Mouse (Mus musculus) intestine, postnatal 0 days (tissue): ENCODE measurements at regions not wholly inside any gene's neighbourhood (a gene's known extent, or its start where the extent isn't known, plus 50 kb on each side); places are given as distances from the start of the nearest gene placed in this dataset.

Experiments used
- ATAC-seq: fragments of 200-750 bp; cut with Nextera tagmentation; 2 replicates; pipeline ENCODE4 v1.8.0; 2017; ENCODE audit warnings: mild to moderate bottlenecking, moderate TSS enrichment, moderate library complexity
- H3K27ac ChIP-seq: fragments of 300-500 bp; sonication (generic); 2 replicates; pipeline ENCODE4 v1.5.1; 2014; ENCODE audit warnings: mild to moderate bottlenecking, low read depth, low read length, moderate library complexity
- H3K27me3 ChIP-seq: fragments of 300-500 bp; sonication (generic); replicated peaks from 2 replicates; pipeline ENCODE4 v1.6.1; 2014; ENCODE audit warnings: low read length, mixed read lengths; ENCODE audit not compliant: control insufficient read depth, insufficient read depth
- H3K36me3 ChIP-seq: fragments of 300-500 bp; sonication (generic); 2 replicates; pipeline ENCODE4 v1.6.1; 2014; ENCODE audit warnings: mild to moderate bottlenecking, moderate library complexity; ENCODE audit not compliant: control insufficient read depth, insufficient read depth
- H3K4me1 ChIP-seq: fragments of 300-500 bp; sonication (generic); replicated peaks from 2 replicates; pipeline ENCODE4 v1.6.1; 2014; ENCODE audit warnings: antibody characterized with exemption, low read length, mixed read lengths; ENCODE audit not compliant: control insufficient read depth, insufficient read depth
- H3K4me2 ChIP-seq: fragments of 300-500 bp; sonication (generic); replicated peaks from 2 replicates; pipeline ENCODE4 v1.6.1; 2014; ENCODE audit warnings: low read depth, mild to moderate bottlenecking, moderate library complexity
- H3K4me3 ChIP-seq: fragments of 300-500 bp; sonication (generic); 2 replicates; pipeline ENCODE4 v1.5.1; 2014; ENCODE audit warnings: low read depth, low read length
- H3K9ac ChIP-seq: fragments of 300-500 bp; sonication (generic); 2 replicates; pipeline ENCODE4 v1.6.1; 2014; ENCODE audit warnings: mild to moderate bottlenecking, low read depth, low read length
- H3K9me3 ChIP-seq: fragments of 300-500 bp; sonication (generic); 2 replicates; pipeline ENCODE4 v1.6.1; 2016; ENCODE audit warnings: mixed run types; ENCODE audit not compliant: control insufficient read depth
- CTCF ChIP-seq: sonication (generic); IDR thresholded peaks from 2 replicates; pipeline ENCODE4 v1.5.1; 2016; ENCODE audit warnings: low read depth, mild to moderate bottlenecking, control low read depth, antibody characterized with exemption, moderate library complexity
- WGBS: fragments of 180-500 bp; shearing (Covaris S2); extraction: QIAGEN DNeasy Blood & Tissue Kit; methylation state at CpG from one replicate; pipeline ENCODE4 v1.1.7; 2014; 5-methylcytosine and 5-hydroxymethylcytosine counted together

DNA sequence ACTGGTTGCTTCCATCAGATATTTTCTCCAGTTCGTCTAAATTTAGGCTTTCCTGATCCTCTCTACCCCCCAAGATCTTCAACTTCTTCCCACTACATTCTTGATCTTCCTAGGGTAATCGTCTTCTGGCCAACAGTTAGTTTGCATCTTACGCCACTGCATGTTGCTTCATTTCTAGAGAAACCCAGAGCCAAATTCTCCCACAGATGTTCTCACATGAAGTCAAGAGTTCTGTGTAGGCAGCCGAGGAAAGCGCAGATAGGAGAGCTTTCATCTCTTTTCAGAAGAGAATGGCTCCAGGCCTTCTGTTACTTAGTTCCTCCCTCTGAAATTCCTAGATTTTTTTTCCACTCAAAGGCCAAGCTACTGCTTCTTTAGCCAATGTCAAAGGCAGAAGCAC lies 179.9 kb downstream of the Fgf10 start:
- 90% methylated on average over 5 of the region's 5 CpGs for WGBS
- H3K27me3 ChIP-seq, result no peaks in the 10 kb centered on the region
- H3K9me3 ChIP-seq, result no peaks in the 10 kb centered on the region
- TF ChIP-seq CTCF, result no peak
- ATAC-seq, result no peak
- no peak overlapping the region for H3K9ac ChIP-seq
- H3K4me2 ChIP-seq, result no peak overlapping the region
- no peaks in the 10 kb centered on the region for H3K4me1 ChIP-seq
- H3K27ac ChIP-seq, result no peak overlapping the region
- no peak overlapping the region for H3K4me3 ChIP-seq
- H3K36me3 ChIP-seq, result no peaks in the 10 kb centered on the region

DNA sequence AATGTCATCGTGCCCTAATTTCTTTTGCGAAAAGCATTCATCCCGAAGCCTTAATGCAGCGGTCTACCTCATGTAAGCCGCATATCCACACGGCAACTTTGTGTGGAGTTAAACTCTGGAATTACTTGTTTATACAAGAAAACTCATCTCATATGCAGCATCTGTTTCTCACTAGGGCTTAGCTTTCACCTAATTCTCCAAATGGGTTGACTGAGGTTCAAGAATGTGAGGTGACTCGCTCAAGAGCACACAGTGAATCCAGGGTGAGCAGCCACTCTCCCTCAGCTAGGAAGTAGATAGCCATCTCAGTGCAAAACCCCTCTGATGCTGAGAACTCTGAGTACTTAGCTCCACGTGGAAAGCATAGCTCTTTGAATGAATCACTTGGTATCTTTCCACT lies 181.1 kb downstream of the Fgf10 start:
- TF ChIP-seq CTCF, result no peak
- Histone ChIP-seq H3K9me3 (no peaks in the 10 kb centered on the region), H3K27me3 (no peaks in the 10 kb centered on the region), H3K36me3 (no peaks in the 10 kb centered on the region), H3K4me3 (no peak overlapping the region), H3K9ac (no peak overlapping the region), H3K4me1 (no peaks in the 10 kb centered on the region), H3K4me2 (no peak overlapping the region), H3K27ac (no peak overlapping the region)
- 82% methylated on average over 8 of the region's 8 CpGs for WGBS
- ATAC-seq, result no peak

DNA sequence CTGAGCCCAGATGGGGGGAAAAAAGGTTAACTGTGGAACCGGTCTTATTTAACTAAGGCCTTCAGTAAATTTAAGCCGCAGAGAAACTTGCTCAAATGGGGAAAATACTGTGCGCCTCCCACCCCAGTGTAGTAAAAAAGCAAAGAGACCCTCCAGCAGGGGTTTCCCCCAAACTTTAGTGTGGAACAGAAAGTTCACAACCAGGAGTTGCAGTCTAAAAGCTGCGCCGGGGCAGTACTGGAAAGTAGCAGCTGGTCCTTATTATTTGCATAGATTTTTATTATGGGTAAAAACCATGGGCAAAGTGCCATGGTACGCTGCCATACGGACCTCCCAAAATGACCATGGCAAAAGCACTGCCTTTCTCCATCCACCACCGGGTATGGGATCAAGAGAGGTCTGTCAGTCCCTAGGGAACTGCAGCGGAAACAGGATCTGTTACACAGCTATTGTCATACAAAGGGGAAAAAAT lies 216.8 kb downstream of the Fgf10 start:
- Histone ChIP-seq H3K27me3 (no peaks in the 10 kb centered on the region), H3K4me3 (no peak overlapping the region), H3K27ac (no peak overlapping the region), H3K4me1 (no peaks in the 10 kb centered on the region), H3K4me2 (no peak overlapping the region), H3K9me3 (no peaks in the 10 kb centered on the region), H3K36me3 (no peaks in the 10 kb centered on the region), H3K9ac (no peak overlapping the region)
- no peak for ATAC-seq
- no peak for TF ChIP-seq CTCF
- 79% methylated on average over 9 of the region's 9 CpGs for WGBS

DNA sequence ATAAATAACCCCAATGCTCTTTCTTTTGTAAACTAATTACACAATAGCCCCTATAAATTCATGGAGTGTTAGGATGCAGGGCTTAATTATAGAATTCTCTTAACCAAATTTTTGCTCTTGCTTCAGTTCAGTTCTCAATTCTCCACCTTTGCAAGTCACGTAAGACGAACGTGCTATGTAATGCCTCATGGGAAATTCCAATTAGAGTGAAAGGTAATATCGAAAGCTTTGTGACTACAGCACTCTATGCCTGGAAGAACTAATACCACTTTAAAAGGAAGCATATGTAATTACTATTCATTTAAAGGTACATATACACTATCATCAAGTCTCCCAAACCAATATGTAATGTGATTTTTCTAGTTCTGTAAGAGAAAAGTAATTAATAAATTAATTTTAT lies 225.5 kb downstream of the Fgf10 start:
- Histone ChIP-seq H3K4me2 (no peak overlapping the region), H3K27ac (no peak overlapping the region), H3K4me3 (no peak overlapping the region), H3K9ac (no peak overlapping the region), H3K36me3 (no peaks in the 10 kb centered on the region), H3K4me1 (no peaks in the 10 kb centered on the region), H3K9me3 (no peaks in the 10 kb centered on the region), H3K27me3 (no peaks in the 10 kb centered on the region)
- no peak for ATAC-seq
- no peak for TF ChIP-seq CTCF
- 86% methylated on average over 4 of the region's 4 CpGs for WGBS

DNA sequence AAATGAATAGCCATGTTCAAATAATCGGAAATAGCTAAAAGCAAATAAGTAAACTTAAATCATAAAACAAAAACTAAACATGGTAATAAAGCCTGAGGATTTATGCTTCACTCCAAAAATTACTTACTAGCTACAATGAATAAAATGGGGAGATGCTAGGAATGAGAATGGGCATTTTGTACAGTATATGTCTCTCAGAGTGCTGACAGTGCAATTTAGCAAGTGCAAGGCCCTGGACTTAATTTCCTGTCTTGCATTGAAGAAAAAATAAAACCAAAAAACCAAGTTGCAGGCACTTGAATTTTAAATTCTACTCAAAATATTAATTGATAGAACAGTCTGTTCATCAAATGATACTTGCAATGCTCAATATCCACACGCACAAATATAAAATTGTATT lies 232.4 kb downstream of the Fgf10 start:
- H3K4me2 ChIP-seq, result no peak overlapping the region
- no peak overlapping the region for H3K9ac ChIP-seq
- no peak for ATAC-seq
- no peaks in the 10 kb centered on the region for H3K27me3 ChIP-seq
- 84% methylated on average over 2 of the region's 2 CpGs for WGBS
- no peak overlapping the region for H3K27ac ChIP-seq
- TF ChIP-seq CTCF, result no peak
- no peak overlapping the region for H3K4me3 ChIP-seq
- no peaks in the 10 kb centered on the region for H3K9me3 ChIP-seq
- H3K36me3 ChIP-seq, result no peaks in the 10 kb centered on the region
- no peaks in the 10 kb centered on the region for H3K4me1 ChIP-seq

DNA sequence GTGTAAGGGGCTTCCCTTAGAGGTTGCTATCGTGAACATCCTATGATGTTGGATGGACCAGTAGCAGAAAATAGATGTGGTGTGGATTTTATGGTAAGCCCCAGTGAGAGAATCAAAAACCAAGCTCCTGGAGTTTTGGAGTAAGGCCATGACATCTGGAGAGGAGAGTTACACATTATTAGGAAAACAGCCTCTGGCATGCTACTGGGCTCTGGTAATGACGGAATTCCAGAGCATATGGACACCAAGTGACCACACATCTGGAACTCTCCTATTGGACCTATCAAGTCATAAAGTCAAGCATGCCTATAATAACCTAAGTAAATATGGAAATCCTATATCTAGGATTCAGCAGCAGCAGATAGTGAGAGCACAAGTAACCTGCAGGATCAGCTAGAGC lies 240.8 kb downstream of the Fgf10 start:
- Histone ChIP-seq H3K27me3 (no peaks in the 10 kb centered on the region), H3K4me3 (no peak overlapping the region), H3K4me1 (no peaks in the 10 kb centered on the region), H3K4me2 (no peak overlapping the region), H3K9ac (no peak overlapping the region), H3K9me3 (no peaks in the 10 kb centered on the region), H3K36me3 (no peaks in the 10 kb centered on the region), H3K27ac (no peak overlapping the region)
- WGBS, result 82% methylated on average over 2 of the region's 2 CpGs
- TF ChIP-seq CTCF, result no peak
- no peak for ATAC-seq

DNA sequence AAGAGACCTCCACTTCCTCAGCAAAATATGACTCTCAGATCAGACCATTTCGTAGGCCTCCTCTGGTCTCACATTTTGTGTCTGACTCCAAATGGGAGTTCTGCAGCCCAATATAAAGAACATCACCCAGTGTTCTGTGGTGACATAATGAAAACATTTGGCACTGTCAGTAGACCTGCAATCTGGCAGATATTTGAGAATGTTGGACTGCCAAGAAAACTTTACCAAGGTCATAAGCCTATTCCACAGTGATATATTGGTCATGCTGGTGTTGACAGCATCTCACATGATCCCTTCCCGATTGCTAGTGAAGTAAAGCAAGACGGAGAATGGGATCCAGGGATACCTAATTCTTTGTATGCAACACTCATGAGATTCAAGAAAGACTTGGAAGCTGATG lies 271.2 kb downstream of the Fgf10 start:
- Histone ChIP-seq H3K36me3 (no peaks in the 10 kb centered on the region), H3K4me3 (no peak overlapping the region), H3K4me1 (no peaks in the 10 kb centered on the region), H3K9ac (no peak overlapping the region), H3K4me2 (no peak overlapping the region), H3K27ac (no peak overlapping the region), H3K9me3 (no peaks in the 10 kb centered on the region), H3K27me3 (no peaks in the 10 kb centered on the region)
- no peak for ATAC-seq
- TF ChIP-seq CTCF, result no peak
- 82% methylated on average over 3 of the region's 3 CpGs for WGBS
